Mouse (Mus musculus) MEL (cell line): ENCODE measurements around the gene Safb. TPM values are rescaled to one million over a fixed set of nuclear protein-coding genes. Genes with fewer than 3 reads are reported as not detected.
A peak's percentile ranks its signal among the peaks of the same experiment; 100 is the strongest.

Experiments used
- DNase-seq: peaks from one replicate; pipeline ENCODE4 v3.0.0; 2011; ENCODE audit warnings: low read depth, low spot score
- H3K27ac ChIP-seq: 2 replicates; pipeline ENCODE4 v1.5.1; 2012; ENCODE audit warnings: low read depth, mild to moderate bottlenecking, control low read depth, low read length, moderate library complexity; ENCODE audit not compliant: control insufficient read depth
- H3K27me3 ChIP-seq, 2 experiments: fragments of 150-350 bp in 1 of 2; sonication (generic) in 1 of 2; 2 replicates each; pipeline ENCODE4 v1.6.1; 2012; ENCODE audit warnings: low read length in 2 of 2, mild to moderate bottlenecking in 2 of 2, improper control_type of control experiment in 1 of 2, moderate library complexity in 1 of 2; ENCODE audit not compliant: insufficient read depth in 2 of 2, control insufficient read depth in 1 of 2
- H3K36me3 ChIP-seq, 2 experiments: 2 replicates each; pipeline ENCODE4 v1.6.1; 2012 to 2014; ENCODE audit warnings: low read length in 2 of 2, improper control_type of control experiment in 1 of 2, inconsistent platforms in 1 of 2, mild to moderate bottlenecking in 1 of 2; ENCODE audit not compliant: insufficient read depth in 2 of 2, control insufficient read depth in 1 of 2
- H3K4me1 ChIP-seq, 2 experiments: fragments of 150-350 bp in 1 of 2; sonication (generic) in 1 of 2; 2 replicates each; pipeline ENCODE4 v1.6.1; 2012; ENCODE audit warnings: low read length in 2 of 2, improper control_type of control experiment in 1 of 2, mild to moderate bottlenecking in 1 of 2; ENCODE audit not compliant: insufficient read depth in 2 of 2, control insufficient read depth in 1 of 2
- H3K4me3 ChIP-seq, 2 experiments: fragments of 150-350 bp in 1 of 2; sonication (generic) in 1 of 2; 2 replicates each; pipeline ENCODE4 v1.5.1; 2012; ENCODE audit warnings: low read depth in 2 of 2, low read length in 2 of 2, mild to moderate bottlenecking in 2 of 2, moderate library complexity in 2 of 2, control low read depth in 1 of 2, improper control_type of control experiment in 1 of 2; ENCODE audit not compliant: control insufficient read depth in 1 of 2, insufficient read depth in 1 of 2
- H3K79me2 ChIP-seq: 2 replicates; pipeline ENCODE4 v1.6.1; 2012; ENCODE audit warnings: mild to moderate bottlenecking, low read length, moderate library complexity; ENCODE audit not compliant: control insufficient read depth, poor library complexity, insufficient read depth
- H3K9ac ChIP-seq: 2 replicates; pipeline ENCODE4 v1.6.1; 2012; ENCODE audit warnings: low read depth, mild to moderate bottlenecking, control low read depth, low read length, moderate library complexity; ENCODE audit not compliant: control insufficient read depth, poor library complexity, severe bottlenecking
- H3K9me3 ChIP-seq: fragments of 150-350 bp; sonication (generic); replicated peaks from 2 replicates; pipeline ENCODE4 v1.6.1; 2012; ENCODE audit warnings: mild to moderate bottlenecking, low read length, improper control_type of control experiment, moderate library complexity; ENCODE audit not compliant: insufficient read depth
- CTCF ChIP-seq, 3 experiments: IDR thresholded peaks in 2 of 3; conservative IDR thresholded peaks in 1 of 3; 2 replicates each; pipeline ENCODE4 v1.5.1; 2011 to 2012; ENCODE audit warnings: low read length in 3 of 3, low read depth in 2 of 3, mild to moderate bottlenecking in 2 of 3, improper control_type of control experiment in 1 of 3, inconsistent platforms in 1 of 3, mixed read lengths in 1 of 3, moderate library complexity in 1 of 3; ENCODE audit not compliant: control insufficient read depth in 1 of 3, insufficient read depth in 1 of 3, poor library complexity in 1 of 3, severe bottlenecking in 1 of 3
- ELF1 ChIP-seq: IDR thresholded peaks from 2 replicates; pipeline ENCODE4 v1.6.1; 2014; ENCODE audit warnings: low read depth, mild to moderate bottlenecking, inconsistent platforms, low read length, improper control_type of control experiment, moderate library complexity
- MAX ChIP-seq: IDR thresholded peaks from 2 replicates; pipeline ENCODE4 v1.6.1; 2011; ENCODE audit warnings: low read length, improper control_type of control experiment
- MAZ ChIP-seq: IDR thresholded peaks from 2 replicates; pipeline ENCODE4 v1.6.1; 2012; ENCODE audit warnings: low read depth, mild to moderate bottlenecking, inconsistent platforms, low read length, improper control_type of control experiment
- MXI1 ChIP-seq: IDR thresholded peaks from 2 replicates; pipeline ENCODE4 v1.6.1; 2011; ENCODE audit warnings: mild to moderate bottlenecking, low read depth, low read length, improper control_type of control experiment
- MYC ChIP-seq: IDR thresholded peaks from 2 replicates; pipeline ENCODE4 v1.6.1; 2011; ENCODE audit warnings: low read depth, mild to moderate bottlenecking, low read length, improper control_type of control experiment, moderate library complexity
- NELFE ChIP-seq: IDR thresholded peaks from 2 replicates; pipeline ENCODE4 v1.6.1; 2011; ENCODE audit warnings: low read depth, low read length, improper control_type of control experiment
- POLR2A ChIP-seq, 2 experiments: IDR thresholded peaks; 2 replicates each; pipeline ENCODE4 v1.6.1; 2011 to 2012; ENCODE audit warnings: low read length in 2 of 2, mild to moderate bottlenecking in 2 of 2, control low read depth in 1 of 2, improper control_type of control experiment in 1 of 2, low read depth in 1 of 2, moderate library complexity in 1 of 2; ENCODE audit not compliant: control insufficient read depth in 1 of 2, insufficient read depth in 1 of 2, poor library complexity in 1 of 2
- RAD21 ChIP-seq: IDR thresholded peaks from 2 replicates; pipeline ENCODE4 v1.6.1; 2011; ENCODE audit warnings: mild to moderate bottlenecking, low read depth, low read length, improper control_type of control experiment
- RCOR1 ChIP-seq: IDR thresholded peaks from 2 replicates; pipeline ENCODE4 v1.6.1; 2012; ENCODE audit warnings: low read depth, mild to moderate bottlenecking, inconsistent platforms, low read length, improper control_type of control experiment
- SIN3A ChIP-seq: IDR thresholded peaks from 2 replicates; pipeline ENCODE4 v1.6.1; 2012; ENCODE audit warnings: low read length, improper control_type of control experiment, inconsistent platforms
- TBP ChIP-seq: IDR thresholded peaks from 2 replicates; pipeline ENCODE4 v1.8.0; 2011; ENCODE audit warnings: low read depth, low read length, improper control_type of control experiment
- UBTF ChIP-seq: IDR thresholded peaks from 2 replicates; pipeline ENCODE4 v1.6.1; 2012; ENCODE audit warnings: low read depth, mild to moderate bottlenecking, inconsistent platforms, low read length, improper control_type of control experiment, moderate library complexity, borderline replicate concordance; ENCODE audit not compliant: insufficient read depth
- ZNF384 ChIP-seq: IDR thresholded peaks from 2 replicates; pipeline ENCODE4 v1.6.1; 2012; ENCODE audit warnings: low read depth, mild to moderate bottlenecking, inconsistent platforms, low read length, improper control_type of control experiment
- polyA plus RNA-seq, 2 experiments: library from polyadenylated mRNA; stranded (reverse) in 1 of 2; unstranded in 1 of 2; fragments of >175 nt in 1 of 2; fragments of >200 nt in 1 of 2; gene quantifications; 2 replicates each; pipeline versions ENCODE4 v1.2.1 to v1.2.4; 2012; ENCODE audit warnings: low replicate concordance in 2 of 2, low read depth in 1 of 2; ENCODE audit not compliant: insufficient read length in 2 of 2, insufficient read depth in 1 of 2, missing spikeins in 1 of 2
- total RNA-seq: library from RNA; depleted of rRNA; stranded (reverse); fragments of 300-350 nt; gene quantifications from 2 replicates; pipeline ENCODE4 v1.2.3, GENCODE M21; 2012

Gene Safb
- total and polyA plus RNA-seq, 3 experiments: 87.3 to 203 TPM; not detected in 1

DNA sequence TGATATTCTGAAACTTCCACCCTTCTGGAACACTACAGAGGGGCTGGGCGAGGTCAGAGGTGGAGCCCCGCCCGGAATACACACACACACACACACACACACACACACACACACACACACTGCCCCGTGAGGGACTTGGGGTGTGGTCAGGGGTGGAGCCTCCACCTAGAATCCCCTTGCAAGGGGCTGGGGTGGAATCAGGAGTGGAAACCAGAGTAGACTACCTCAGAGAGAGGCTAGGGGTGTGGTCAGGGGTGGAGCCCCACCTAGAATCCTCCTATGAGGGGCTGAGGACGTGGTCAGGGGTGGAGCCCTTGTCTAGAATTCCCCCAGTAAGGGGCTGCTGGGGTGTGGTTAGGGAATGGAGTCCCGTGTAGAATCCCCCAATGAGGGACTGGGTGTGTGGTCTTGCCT is 44.1 kb upstream of the Safb start:
- Histone ChIP-seq H3K27ac (no peak overlapping the region), H3K36me3 (peaks cover 0 to 10% of the 10 kb centered on the region in 2 experiments; a peak in 2 of 4 replicates), H3K27me3 (no peaks in the 10 kb centered on the region), H3K79me2 (no peaks in the 10 kb centered on the region), H3K9ac (no peak overlapping the region), H3K4me1 (peaks cover 2 to 16% of the 10 kb centered on the region in 2 experiments), H3K4me3 (no peak overlapping the region), H3K9me3 (no peaks in the 10 kb centered on the region)
- TF ChIP-seq ZNF384: no peak
- no peak for TF ChIP-seq UBTF
- TF ChIP-seq RCOR1: no peak
- TF ChIP-seq POLR2A (IDR thresholded peaks at IDR 0.05; ENCODE audit: control insufficient read depth in 1 of 2, insufficient read depth in 1 of 2, low read depth in 1 of 2, low read length in 2 of 2, poor library complexity in 1 of 2): no peak
- no peak for TF ChIP-seq ELF1
- TF ChIP-seq MAX: no peak
- no peak for TF ChIP-seq MAZ
- no peak for TF ChIP-seq MXI1
- no peak for TF ChIP-seq TBP
- no peak for TF ChIP-seq NELFE
- no peak for TF ChIP-seq SIN3A
- peak; percentile 81 for DNase-seq

- no peak overlapping the region for H3K9ac ChIP-seq
- TF ChIP-seq MAX: no peak
- no peak for TF ChIP-seq MYC
- TF ChIP-seq, all 39 proteins: peak for 0
- Histone ChIP-seq H3K79me2 (no peaks in the 10 kb centered on the region), H3K27ac (no peak overlapping the region), H3K27me3 (no peaks in the 10 kb centered on the region), H3K36me3 (no peaks in the 10 kb centered on the region), H3K4me3 (no peak overlapping the region), H3K9me3 (no peaks in the 10 kb centered on the region), H3K4me1 (peaks cover 0 to 8% of the 10 kb centered on the region in 2 experiments; a peak in 1 of 4 replicates)
- no peak for DNase-seq
Measured at GRCm38 (mm10) chr17:56542736-56543135, 41.9 kb upstream of the Safb start.

- Histone ChIP-seq H3K9ac (no peak overlapping the region), H3K4me1 (peaks cover 0 to 8% of the 10 kb centered on the region in 2 experiments; a peak in 1 of 4 replicates), H3K27me3 (no peaks in the 10 kb centered on the region), H3K36me3 (no peaks in the 10 kb centered on the region), H3K9me3 (no peaks in the 10 kb centered on the region)
- DNase-seq: peak; percentile 40
- TF ChIP-seq ZNF384 (no peak), RAD21 (peak; percentile 15), CTCF (IDR thresholded peaks at IDR 0.05 in 2 of 3, conservative IDR thresholded peaks at IDR 0.05 in 1 of 3; ENCODE audit: control insufficient read depth in 1 of 3, insufficient read depth in 1 of 3, low read depth in 2 of 3, low read length in 3 of 3, poor library complexity in 1 of 3, severe bottlenecking in 1 of 3) (peak; percentile 42 to 49 (median 47); a peak in 5 of 6 replicates)
- TF ChIP-seq, all 39 proteins: peak for 2
- H3K4me3 ChIP-seq: no peak overlapping the region
- no peak overlapping the region for H3K27ac ChIP-seq
- no peaks in the 10 kb centered on the region for H3K79me2 ChIP-seq
Measured at GRCm38 (mm10) chr17:56543684-56544224, 40.9 kb upstream of the Safb start.
